Mouse (Mus musculus) stomach, embryonic 14.5 days (tissue): ENCODE data around the gene Nr2f1. TPM values are rescaled to one million over a fixed set of nuclear protein-coding genes. Genes with fewer than 3 reads are reported as not detected.

Source experiments
- ATAC-seq: fragments of 200-750 bp; cut with Nextera tagmentation; 2 replicates; pipeline ENCODE4 v1.8.0; 2017; ENCODE audit warnings: low read depth, moderate TSS enrichment; ENCODE audit not compliant: insufficient number of reproducible peaks, insufficient read depth, low FRiP score
- H3K27ac ChIP-seq: fragments of 300-500 bp; sonication (generic); 2 replicates; pipeline ENCODE4 v1.5.1; 2014; ENCODE audit warnings: mild to moderate bottlenecking, low read length, moderate library complexity, mixed read lengths
- H3K27me3 ChIP-seq: fragments of 300-500 bp; sonication (generic); 2 replicates; pipeline ENCODE4 v1.6.1; 2014; ENCODE audit warnings: low read length, control low read depth, mixed read lengths; ENCODE audit not compliant: control insufficient read depth, insufficient read depth
- H3K36me3 ChIP-seq: fragments of 300-500 bp; sonication (generic); 2 replicates; pipeline ENCODE4 v1.6.1; 2014; ENCODE audit warnings: mild to moderate bottlenecking, control low read depth, low read length, moderate library complexity, mixed read lengths; ENCODE audit not compliant: control insufficient read depth, insufficient read depth
- H3K4me1 ChIP-seq: fragments of 300-500 bp; sonication (generic); 2 replicates; pipeline ENCODE4 v1.6.1; 2014; ENCODE audit warnings: low read length, control low read depth, mixed read lengths; ENCODE audit not compliant: control insufficient read depth, insufficient read depth
- H3K4me2 ChIP-seq: fragments of 300-500 bp; sonication (generic); replicated peaks from 2 replicates; pipeline ENCODE4 v1.6.1; 2014; ENCODE audit warnings: low read depth, low read length, control low read depth
- H3K4me3 ChIP-seq: fragments of 300-500 bp; sonication (generic); 2 replicates; pipeline ENCODE4 v1.5.1; 2014; ENCODE audit warnings: low read depth, low read length, control low read depth
- H3K9ac ChIP-seq: fragments of 300-500 bp; sonication (generic); replicated peaks from 2 replicates; pipeline ENCODE4 v1.6.1; 2014; ENCODE audit warnings: low read depth, mild to moderate bottlenecking, control low read depth, low read length, moderate library complexity, mixed read lengths
- H3K9me3 ChIP-seq: fragments of 300-500 bp; sonication (generic); 2 replicates; pipeline ENCODE4 v1.6.1; 2016; ENCODE audit warnings: low read depth, low read length, control low read depth; ENCODE audit not compliant: control insufficient read depth
- WGBS: fragments of 180-500 bp; shearing (Covaris S2); extraction: QIAGEN DNeasy Blood & Tissue Kit; methylation state at CpG from one replicate; pipeline ENCODE4 v1.1.7; 2014; 5-methylcytosine and 5-hydroxymethylcytosine counted together
- polyA plus RNA-seq: library from polyadenylated mRNA; unstranded; fragments of >200 nt; fragmentation: Nextera tagmentation; extraction: Ambion mirVana; gene quantifications from 2 replicates; pipeline ENCODE4 v1.2.1, GENCODE M21; 2014

Gene Nr2f1
- polyA plus RNA-seq, 1 experiment from 2014 or later: 31.4 TPM

DNA sequence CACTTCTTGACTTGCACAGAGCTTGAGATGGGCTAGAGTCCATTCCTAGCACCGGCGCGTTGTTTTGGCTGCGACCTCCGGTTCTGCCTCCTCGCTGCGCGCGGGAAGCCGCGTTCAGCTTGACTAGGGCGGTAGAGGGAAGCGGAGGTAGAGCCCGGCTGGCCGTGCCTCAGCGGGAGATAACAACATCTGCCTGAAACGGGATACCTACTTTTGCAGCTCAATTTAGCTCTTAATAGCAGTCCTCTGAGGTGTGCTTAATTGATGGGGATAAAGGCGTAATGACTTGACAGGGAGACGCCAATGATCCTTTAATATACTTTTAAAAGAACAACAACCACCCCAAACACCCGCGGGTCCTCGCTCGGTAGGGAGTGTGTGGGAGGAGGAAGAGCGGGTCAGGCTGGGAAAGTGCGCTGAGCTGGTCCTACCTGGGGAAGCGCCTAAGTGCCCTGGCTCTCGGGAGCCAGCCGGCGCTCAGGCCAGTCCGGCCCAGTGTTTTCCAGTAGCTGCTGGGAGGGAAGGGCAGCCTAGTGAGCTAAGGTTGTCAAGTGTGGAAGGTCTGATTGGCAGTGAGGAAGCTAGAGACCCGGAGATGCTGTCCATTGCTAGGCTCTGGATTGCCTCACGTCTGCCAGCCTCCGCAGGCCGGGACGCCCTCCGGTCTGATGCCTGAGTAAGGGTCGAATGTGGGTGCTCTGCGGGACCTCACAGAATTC is 10.6 kb upstream of the Nr2f1 start:
- peak overlapping the region; percentile 69 for H3K4me2 ChIP-seq
- H3K9ac ChIP-seq: peak overlapping the region; percentile 14; the same call in 1 of the 2 replicates
- ATAC-seq: peak; percentile 40; the same call in 1 of the 2 replicates
- H3K36me3 ChIP-seq: no peaks in the 10 kb centered on the region
- H3K27ac ChIP-seq: peak overlapping the region; percentile 33; the same call in 1 of the 2 replicates
- 0 out of 2 replicates have a peak, but pooled peaks cover 3% of the 10 kb centered on the region for H3K27me3 ChIP-seq
- WGBS: 6% methylated on average over 38 of the region's 38 CpGs
- H3K4me3 ChIP-seq: peak overlapping the region; percentile 31
- H3K4me1 ChIP-seq: peaks cover 23% of the 10 kb centered on the region
- no peaks in the 10 kb centered on the region for H3K9me3 ChIP-seq

DNA sequence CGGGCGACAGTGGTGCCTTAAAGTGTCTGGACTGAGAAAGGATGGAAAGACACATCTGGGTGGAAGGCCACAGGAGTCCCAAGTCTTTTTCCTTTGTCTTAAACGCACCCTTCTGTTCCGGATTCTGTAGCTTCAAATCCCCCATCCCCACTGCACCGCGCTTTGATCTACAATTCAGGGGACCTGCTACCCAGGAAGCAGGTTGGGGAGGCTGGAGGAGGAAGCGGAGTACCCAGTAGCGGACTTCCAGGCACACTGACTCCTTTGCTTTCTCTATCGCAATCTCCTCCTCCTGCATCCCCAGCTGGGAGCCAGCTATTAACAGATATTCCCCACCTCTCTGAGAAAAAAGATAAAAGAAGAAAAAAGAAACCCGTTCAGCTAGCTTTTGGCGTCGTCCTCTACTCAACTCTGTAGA is 10.1 kb upstream of the Nr2f1 start:
- H3K27ac ChIP-seq: peak overlapping the region; percentile 33; the same call in 1 of the 2 replicates
- H3K9me3 ChIP-seq: no peaks in the 10 kb centered on the region
- H3K4me3 ChIP-seq: peak overlapping the region; percentile 31
- 0 out of 2 replicates have a peak, but pooled peaks cover 3% of the 10 kb centered on the region for H3K27me3 ChIP-seq
- peak overlapping the region; percentile 69 for H3K4me2 ChIP-seq
- WGBS: 9% methylated on average over 12 of the region's 12 CpGs
- no peak overlapping the region; the same call in 1 of the 2 replicates for H3K9ac ChIP-seq
- no peak for ATAC-seq
- no peaks in the 10 kb centered on the region for H3K36me3 ChIP-seq
- H3K4me1 ChIP-seq: peaks cover 25% of the 10 kb centered on the region

DNA sequence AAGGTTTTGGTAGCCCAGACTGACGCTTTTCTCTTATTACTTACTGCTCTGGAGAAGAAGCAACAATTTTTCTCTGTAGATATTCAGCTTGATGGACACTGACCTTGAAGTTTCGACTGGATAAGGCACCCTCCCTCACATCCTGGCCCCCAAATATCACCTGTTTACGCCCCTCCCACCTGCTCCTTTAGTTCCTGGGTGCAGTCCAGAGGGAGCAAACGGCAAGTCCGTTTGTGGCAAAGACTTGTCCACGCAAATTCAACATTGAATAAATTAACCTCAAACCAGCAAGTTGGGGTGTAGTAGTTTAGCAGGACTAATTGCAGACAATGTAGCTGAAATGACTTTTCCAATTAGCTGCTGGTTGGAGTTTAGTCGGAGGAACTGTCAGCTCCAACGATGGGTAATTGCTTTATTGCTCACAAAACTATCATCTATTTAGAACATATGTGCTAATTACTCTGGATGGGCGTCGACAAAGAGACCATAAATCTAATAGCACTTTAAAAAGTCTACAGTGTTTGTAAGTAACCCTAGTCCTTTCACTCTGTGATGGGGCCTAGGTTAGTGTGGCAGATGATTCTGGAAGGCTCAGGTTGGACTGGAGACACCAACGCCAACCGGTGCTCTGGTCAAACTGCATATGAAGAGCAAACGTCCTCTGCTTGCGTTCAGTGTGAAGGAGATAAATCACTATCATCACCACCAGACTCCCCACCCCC is 9.3 kb upstream of the Nr2f1 start:
- Histone ChIP-seq H3K9me3 (no peaks in the 10 kb centered on the region), H3K27me3 (0 out of 2 replicates have a peak, but pooled peaks cover 3% of the 10 kb centered on the region), H3K4me1 (peaks cover 26% of the 10 kb centered on the region), H3K4me3 (no peak overlapping the region), H3K27ac (no peak overlapping the region), H3K9ac (no peak overlapping the region), H3K36me3 (no peaks in the 10 kb centered on the region), H3K4me2 (no peak overlapping the region)
- ATAC-seq: no peak
- WGBS: 35% methylated on average over 14 of the region's 14 CpGs

DNA sequence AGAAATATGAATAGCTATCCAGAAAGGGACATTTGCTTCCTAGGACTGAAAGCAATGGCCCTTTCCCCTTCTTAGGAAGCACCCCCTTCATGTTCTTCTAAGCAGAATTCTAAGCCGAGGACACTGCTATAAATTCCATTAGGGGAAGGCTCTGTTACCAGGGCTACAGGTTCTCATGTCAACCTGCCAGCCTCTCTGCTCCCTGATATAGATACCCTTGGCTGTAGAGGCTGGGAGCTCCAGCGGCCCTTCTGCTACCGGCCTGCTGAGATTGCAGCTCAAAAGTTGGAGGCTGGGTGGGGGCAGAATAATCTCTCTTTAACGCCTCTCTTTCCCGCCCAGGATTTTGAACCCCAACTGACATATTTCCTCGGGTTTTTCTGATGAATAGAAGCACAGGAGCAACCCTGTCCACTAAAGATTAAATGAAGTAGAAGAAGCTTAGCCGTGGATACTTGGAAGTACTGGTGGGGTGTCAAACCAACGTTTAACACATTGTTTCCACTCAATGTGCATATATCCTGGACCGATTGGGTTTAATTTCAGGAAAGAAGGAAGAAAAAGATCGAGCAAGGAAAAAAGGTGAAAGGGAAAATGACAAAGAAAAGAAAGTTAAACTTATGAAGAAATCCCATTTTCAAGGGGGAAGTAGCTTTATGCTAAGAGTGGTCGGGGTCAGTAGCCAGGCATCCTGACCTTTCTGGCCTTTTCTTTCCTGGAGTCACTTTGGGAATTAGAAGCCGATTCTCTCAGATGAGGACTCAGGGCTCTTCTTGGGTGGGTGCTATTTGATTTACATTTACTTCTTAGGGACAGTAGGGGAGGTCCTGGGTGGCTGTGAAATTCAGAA is 8.5 kb upstream of the Nr2f1 start:
- 25% methylated on average over 12 of the region's 12 CpGs for WGBS
- Histone ChIP-seq H3K36me3 (no peaks in the 10 kb centered on the region), H3K4me1 (peaks cover 26% of the 10 kb centered on the region), H3K4me2 (peak overlapping the region; percentile 34), H3K27ac (no peak overlapping the region), H3K9ac (no peak overlapping the region), H3K27me3 (0 out of 2 replicates have a peak, but pooled peaks cover 3% of the 10 kb centered on the region), H3K9me3 (no peaks in the 10 kb centered on the region), H3K4me3 (peak overlapping the region; percentile 9; the same call in 1 of the 2 replicates)
- ATAC-seq: no peak

DNA sequence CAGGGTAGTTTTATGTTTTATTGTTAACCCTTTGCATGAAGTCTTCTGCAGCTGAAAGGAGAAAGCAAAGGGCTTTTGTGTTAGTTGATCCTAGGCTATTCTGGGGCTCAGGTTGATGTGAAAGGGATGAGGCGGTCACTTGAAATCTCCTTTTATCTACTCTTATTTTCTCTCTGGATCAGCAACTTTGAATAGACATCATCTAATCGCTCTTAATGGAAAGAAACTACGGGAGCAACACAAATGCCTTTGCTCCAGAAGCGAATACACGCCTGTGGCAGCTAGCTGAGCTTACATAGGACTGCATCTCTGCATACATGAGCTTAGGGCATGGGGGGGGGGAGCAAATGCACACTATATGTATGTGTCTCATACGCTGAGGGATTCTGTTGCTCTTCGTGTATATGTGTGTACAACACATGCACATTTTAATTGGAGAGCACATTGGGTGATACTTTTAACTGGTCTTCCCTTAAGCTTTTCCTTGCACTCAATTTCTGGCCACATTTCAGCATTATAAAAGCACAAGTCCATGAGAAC is 7.4 kb upstream of the Nr2f1 start:
- no peak for ATAC-seq

DNA sequence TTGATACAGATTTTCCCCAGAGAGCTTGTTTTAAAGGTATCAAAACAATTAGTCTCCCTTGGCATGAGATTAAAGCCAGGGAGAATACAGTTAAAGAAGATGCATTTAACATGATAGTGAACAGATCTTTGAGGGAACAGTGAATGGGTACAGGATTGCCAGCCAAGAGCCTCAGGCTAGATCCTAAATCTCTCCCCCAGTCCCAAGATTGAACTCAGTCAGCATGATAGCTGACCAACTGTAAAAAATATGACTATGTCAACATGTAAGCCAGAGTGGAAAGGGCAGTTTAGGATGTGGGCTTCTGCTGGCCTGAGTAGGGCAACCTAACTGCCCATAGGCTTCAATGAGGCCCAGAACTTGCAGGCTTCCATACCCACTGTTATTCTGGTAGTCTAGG is 5.9 kb upstream of the Nr2f1 start:
- H3K27ac ChIP-seq: no peak overlapping the region
- peak overlapping the region; percentile 60; the same call in 1 of the 2 replicates for H3K4me2 ChIP-seq
- no peaks in the 10 kb centered on the region for H3K36me3 ChIP-seq
- ATAC-seq: no peak
- no peak overlapping the region for H3K4me3 ChIP-seq
- H3K9me3 ChIP-seq: no peaks in the 10 kb centered on the region
- peaks cover 16% of the 10 kb centered on the region for H3K4me1 ChIP-seq
- no peak overlapping the region for H3K9ac ChIP-seq
- 0 out of 2 replicates have a peak, but pooled peaks cover 3% of the 10 kb centered on the region for H3K27me3 ChIP-seq

More for the DNA sequence above, 7.4 kb upstream of the Nr2f1 start:
- Histone ChIP-seq H3K36me3 (no peaks in the 10 kb centered on the region), H3K4me2 (peak overlapping the region; percentile 29), H3K9me3 (no peaks in the 10 kb centered on the region), H3K27me3 (0 out of 2 replicates have a peak, but pooled peaks cover 3% of the 10 kb centered on the region), H3K4me1 (peaks cover 26% of the 10 kb centered on the region), H3K4me3 (0 out of 2 replicates have a peak overlapping the region, but pooled peaks have one; percentile 11), H3K27ac (no peak overlapping the region), H3K9ac (no peak overlapping the region; the same call in 1 of the 2 replicates)
- WGBS: 45% methylated on average over 7 of the region's 7 CpGs

DNA sequence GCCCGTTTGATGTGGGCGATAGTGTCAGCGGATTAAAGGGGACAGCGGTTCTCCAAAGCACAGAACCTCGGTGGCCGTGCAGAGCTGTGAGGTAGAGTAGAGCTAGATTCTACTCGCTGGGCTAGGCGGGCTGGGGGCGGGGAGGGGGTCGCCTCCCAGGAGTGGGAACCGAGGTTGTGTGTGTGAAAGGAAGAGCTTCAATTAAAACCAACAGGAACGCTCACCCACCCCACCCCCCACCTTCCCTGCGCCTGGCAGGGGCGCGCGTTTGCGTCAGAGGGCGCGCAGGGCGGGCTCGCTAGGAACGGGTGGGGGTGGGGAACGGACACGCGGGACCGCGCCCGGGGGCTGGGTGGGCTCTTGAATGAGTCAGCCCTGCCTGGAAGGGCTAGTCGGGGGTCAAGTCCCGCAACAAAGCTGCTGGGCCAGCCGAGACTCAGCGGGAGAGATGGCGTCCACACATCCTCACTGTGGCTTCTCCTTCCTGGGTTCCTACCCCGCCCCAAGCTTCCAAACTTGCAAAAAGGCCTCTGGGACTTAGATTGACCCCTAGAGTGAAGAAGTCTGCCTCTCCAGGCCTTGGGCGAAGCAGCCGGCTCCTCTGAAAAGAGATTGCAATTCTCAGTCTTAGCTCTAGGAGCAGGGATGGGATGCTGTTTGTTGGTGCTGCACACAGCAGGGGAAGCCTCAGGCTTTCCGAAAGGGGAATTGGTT is 3.9 kb upstream of the Nr2f1 start:
- Histone ChIP-seq H3K4me3 (peak overlapping the region; percentile 81), H3K27ac (peak overlapping the region; percentile 87), H3K4me2 (peak overlapping the region; percentile 60), H3K9ac (peak overlapping the region; percentile 64), H3K27me3 (0 out of 2 replicates have a peak, but pooled peaks cover 3% of the 10 kb centered on the region), H3K36me3 (no peaks in the 10 kb centered on the region), H3K9me3 (no peaks in the 10 kb centered on the region), H3K4me1 (peaks cover 7% of the 10 kb centered on the region; the same call in 1 of the 2 replicates)
- ATAC-seq: peak; percentile 48
- WGBS: 1% methylated on average over 32 of the region's 37 CpGs
